Mouse (Mus musculus): ENCODE results near the gene Tiparp. TPM values are rescaled to one million over a fixed set of nuclear protein-coding genes. Genes with fewer than 3 reads are reported as not detected.
A peak's percentile ranks its signal among the peaks of the same experiment; 100 is the strongest.

Gene Tiparp
- total RNA-seq, 2 experiments from 2014 or later = 10.9 to 15.4 TPM

- intact Hi-C loops (cut with DNase I) = no loop called here
- no peak for DNase-seq (ENCODE audit: low spot score in 2 of 2)
These were observed 37.6 kb downstream of the Tiparp start for GRCm38 (mm10) chr3:65565632-65566300.

DNA sequence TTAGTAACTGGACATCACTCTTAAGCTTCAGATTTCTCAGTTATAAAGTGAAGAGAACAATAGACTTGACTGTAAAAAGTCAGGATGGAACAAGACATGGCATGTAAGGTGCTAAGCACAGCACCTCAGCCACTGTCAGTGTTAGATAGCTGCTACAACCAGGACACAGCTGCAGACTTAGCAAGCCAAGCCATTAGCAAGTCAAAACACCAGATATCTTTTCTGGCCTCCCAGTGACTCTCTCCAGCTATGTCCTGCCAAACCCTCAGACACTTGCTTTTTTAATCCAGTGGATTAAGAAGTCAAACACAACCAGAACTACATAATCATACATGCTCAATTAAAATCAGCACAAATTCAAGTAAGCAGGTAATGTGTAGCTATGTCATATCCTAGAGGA is 41.7 kb downstream of the Tiparp start:
- intact Hi-C loops (cut with DNase I) = no loop called here

GRCm38 (mm10) chr3:65573516-65573915 is 45.3 kb downstream of the Tiparp start:
- intact Hi-C loops (cut with DNase I) = no loop called here
- no peak for DNase-seq (ENCODE audit: low spot score in 2 of 2)

More for the DNA sequence above, 41.7 kb downstream of the Tiparp start:
- DNase-seq (ENCODE audit: low spot score in 2 of 2) = no peak

DNA sequence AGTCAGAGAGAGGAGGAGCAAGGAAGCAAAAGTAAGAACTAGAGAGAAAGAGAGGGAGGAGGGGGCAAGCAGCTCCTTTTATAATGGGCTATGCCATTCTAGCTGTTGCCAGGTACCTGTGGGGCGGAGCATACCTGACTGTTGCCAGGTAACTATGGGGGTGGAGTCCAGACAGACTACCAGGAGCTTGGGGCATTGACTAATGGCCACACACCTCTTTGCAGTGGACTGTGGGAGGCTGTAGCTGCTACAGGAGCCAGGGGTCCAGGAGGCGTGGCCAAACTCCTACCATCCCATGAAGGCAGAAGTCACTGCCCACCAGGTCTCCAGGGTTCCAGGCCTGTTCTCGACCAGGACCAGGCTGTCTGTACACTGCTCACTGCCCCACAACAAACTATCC is 49.4 kb downstream of the Tiparp start:
- DNase-seq (ENCODE audit: low spot score in 2 of 2) = no peak
- intact Hi-C loops (cut with DNase I) = no loop called here

DNA sequence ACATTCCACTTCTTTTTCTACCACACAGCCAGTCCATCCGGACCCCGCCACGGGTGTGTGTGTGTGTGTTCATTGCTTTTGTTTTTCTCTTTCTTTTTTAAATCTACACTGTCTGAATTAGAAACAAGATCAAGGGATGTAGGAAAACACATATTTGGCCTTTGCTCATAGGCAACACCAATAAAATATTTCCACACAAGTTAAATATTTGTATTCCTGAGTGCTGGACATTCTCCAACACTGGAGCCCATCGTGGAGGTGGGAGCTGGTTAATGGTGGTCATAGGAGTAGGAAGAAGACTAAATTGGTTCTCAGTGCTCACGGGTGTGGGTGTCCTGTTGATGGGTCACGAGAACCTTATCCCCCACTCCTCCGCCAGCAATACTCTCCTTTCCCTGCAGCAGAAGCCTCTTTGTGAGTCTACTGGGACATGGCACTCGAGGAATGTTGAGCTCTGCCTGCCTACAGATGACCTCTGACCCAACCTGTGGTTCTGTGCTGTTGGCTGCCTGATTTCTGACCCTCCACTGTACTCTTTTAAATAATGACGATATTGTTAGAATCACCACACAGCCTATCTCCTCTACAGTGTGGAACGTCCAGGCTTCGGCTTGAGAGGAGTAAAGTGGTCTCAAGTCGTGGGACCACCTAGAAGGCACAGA is 51.2 kb downstream of the Tiparp start:
- intact Hi-C loops (cut with DNase I) = no loop called here
- DNase-seq (ENCODE audit: low spot score in 2 of 2) = no peak

- intact Hi-C loops (cut with DNase I) = no loop called here
- DNase-seq (ENCODE audit: low spot score in 2 of 2) = no peak
These were observed 53.4 kb downstream of the Tiparp start for GRCm38 (mm10) chr3:65581596-65581995.

- no peak for DNase-seq (ENCODE audit: low spot score in 2 of 2)
- intact Hi-C loops (cut with DNase I) = no loop called here
These were observed 56.1 kb downstream of the Tiparp start for GRCm38 (mm10) chr3:65584329-65584728.

GRCm38 (mm10) chr3:65585291-65585690 is 57.1 kb downstream of the Tiparp start:
- intact Hi-C loops (cut with DNase I) = no loop called here

DNA sequence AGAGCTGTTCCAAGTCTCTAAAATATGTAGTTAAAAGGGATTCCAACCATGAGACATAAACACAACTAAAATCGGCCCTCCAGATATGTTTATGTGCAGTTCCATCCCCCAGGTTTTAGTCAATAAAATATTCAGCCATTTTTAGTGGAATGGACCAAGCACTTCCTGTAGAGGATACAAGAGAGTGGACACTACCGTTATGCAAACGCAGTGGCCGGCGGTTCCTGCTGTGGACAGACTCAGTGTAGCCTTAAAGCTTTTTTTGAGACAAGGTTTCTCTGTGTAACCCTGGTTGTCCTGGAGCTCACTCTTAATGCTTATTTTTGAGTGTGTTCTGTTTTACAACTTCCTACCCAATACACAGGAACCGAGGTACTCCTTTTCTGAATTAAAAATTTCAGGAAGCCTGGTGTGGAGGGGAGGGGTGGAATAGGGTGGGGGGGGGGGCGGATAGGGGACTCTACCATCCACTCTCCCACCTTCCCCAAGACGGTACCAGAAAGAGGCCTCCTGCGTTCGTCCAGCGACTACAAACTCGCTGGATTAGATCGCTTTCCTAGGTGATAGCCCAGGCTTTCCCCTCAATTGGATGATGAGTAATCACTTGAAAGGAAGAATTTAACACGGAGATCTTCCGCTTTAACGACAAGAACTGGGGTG is 57.7 kb downstream of the Tiparp start:
- intact Hi-C loops (cut with DNase I) = no loop called here
- DNase-seq (ENCODE audit: low spot score in 2 of 2) = no peak

More at GRCm38 (mm10) chr3:65585291-65585690, 57.1 kb downstream of the Tiparp start:
- DNase-seq (ENCODE audit: low spot score in 2 of 2) = no peak

- intact Hi-C loops (cut with DNase I) = no loop called here
- DNase-seq (ENCODE audit: low spot score in 2 of 2) = peak; percentile 58 to 76
These were observed 58.3 kb downstream of the Tiparp start for GRCm38 (mm10) chr3:65586483-65586905.

- DNase-seq (ENCODE audit: low spot score in 2 of 2) = no peak
- intact Hi-C loops (cut with DNase I) = no loop called here
These were observed 58.8 kb downstream of the Tiparp start for GRCm38 (mm10) chr3:65586966-65587365.

DNA sequence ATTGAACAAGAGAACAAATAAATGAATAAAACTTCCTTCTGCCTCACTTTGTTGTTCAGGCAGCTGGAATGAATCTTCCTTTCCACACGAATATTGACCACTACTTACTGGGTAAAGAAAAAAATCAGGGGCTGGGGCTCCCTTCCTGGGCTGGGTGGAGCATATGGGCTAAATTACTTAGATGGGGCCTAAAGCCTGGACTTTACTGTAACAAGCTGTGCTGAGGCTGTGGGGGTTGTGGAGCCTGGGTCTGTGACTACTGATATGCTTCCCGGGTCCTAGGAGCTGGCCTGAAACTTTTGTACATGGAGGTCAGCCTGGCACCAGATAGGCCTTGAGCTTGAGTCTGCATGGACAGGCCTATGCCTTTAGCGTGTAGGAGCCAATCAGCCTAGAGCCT is 60.2 kb downstream of the Tiparp start:
- intact Hi-C loops (cut with DNase I) = no loop called here

GRCm38 (mm10) chr3:65592850-65593249 is 64.6 kb downstream of the Tiparp start:
- intact Hi-C loops (cut with DNase I) = no loop called here
- DNase-seq (ENCODE audit: low spot score in 2 of 2) = no peak

More for the DNA sequence above, 60.2 kb downstream of the Tiparp start:
- no peak for DNase-seq (ENCODE audit: low spot score in 2 of 2)

DNA sequence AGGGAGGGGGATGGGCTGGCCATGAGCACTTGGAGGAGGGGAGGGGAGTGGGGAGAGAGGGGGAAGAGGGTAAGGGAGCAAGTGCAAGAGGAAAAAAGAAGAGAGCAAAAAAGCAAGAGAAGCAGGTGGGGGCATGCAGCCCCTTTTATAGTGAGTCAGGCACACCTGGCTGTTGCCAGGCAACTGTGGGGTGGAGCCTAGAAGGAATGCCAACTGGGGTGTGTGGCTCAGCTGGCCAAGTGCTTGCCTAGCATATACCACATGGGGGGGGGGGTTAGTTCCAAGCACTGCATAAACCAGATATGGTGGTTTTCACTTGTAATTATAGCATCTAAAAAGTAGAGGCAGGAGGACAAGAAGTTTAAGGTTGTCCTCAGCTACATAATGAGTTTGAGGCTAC is 66.3 kb downstream of the Tiparp start:
- intact Hi-C loops (cut with DNase I) = no loop called here
- no peak for DNase-seq (ENCODE audit: low spot score in 2 of 2)

GRCm38 (mm10) chr3:65595196-65595595 is 67.0 kb downstream of the Tiparp start:
- DNase-seq (ENCODE audit: low spot score in 2 of 2) = no peak
- intact Hi-C loops (cut with DNase I) = no loop called here

- DNase-seq (ENCODE audit: low spot score in 2 of 2) = no peak
- intact Hi-C loops (cut with DNase I) = no loop called here
These were observed 70.0 kb downstream of the Tiparp start for GRCm38 (mm10) chr3:65598071-65598830.

DNA sequence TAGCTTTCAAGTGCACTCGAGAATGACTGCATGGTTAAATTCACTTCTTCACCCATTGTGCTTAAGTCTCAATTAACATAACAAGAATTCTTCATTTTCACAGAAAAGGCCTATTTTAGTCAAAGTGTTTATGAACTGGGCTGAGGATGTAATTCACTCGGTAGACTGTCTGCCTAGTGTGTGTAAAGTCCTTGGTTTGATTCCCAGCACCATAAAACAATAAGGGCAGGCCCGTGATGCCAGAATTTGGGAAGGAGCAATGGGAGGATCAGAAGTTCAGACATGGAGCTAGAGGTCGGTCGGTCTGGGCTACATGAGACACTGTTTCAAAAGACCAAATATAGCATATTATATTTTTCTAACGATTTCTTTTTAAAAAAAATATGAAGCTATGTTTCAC is 70.9 kb downstream of the Tiparp start:
- intact Hi-C loops (cut with DNase I) = no loop called here
- DNase-seq (ENCODE audit: low spot score in 2 of 2) = no peak

DNA sequence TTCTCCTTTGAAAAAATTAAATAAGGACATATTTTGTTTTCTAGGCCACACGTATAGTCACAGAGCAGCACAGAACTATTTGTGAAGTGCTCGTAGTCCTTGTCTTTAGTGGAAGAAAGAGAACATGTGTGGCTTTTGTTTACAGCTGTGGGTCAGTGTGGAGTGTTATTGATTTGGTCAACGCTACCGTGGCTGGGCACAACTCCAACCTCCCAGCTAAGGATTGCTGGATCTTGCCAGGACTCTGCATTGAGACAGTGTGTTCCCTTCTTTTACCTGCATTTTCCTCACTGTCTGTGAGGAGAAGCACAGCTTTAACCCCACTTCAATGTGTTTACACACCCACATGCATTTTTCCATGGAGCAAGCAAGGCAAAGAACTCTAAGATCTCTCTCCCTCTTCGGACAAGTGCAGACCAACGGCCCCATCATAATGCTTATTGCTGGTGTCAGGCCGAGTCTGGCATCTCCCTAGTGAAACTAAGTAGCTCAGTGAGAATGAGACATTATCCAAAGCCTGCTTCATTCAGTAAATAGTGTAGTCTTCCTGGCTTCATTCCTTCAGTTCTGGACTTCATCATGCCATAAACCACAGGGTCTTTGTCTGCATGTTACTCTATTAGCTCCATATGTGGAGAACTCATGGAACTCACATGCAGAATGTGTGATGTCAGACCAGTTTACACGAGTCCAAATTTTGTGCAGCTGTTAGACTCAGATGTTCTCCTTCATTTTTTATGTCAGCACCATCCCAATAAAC is 73.3 kb downstream of the Tiparp start:
- intact Hi-C loops (cut with DNase I) = loop anchor here (5.0 kb wide), 1 partner anchor 74 kb away; the partner anchor contains the start of gene Tiparp
- DNase-seq (ENCODE audit: low spot score in 2 of 2) = no peak
